Mouse (Mus musculus) ES-E14 (cell line): Measurements from ENCODE around the gene Fam19a3. TPM values are rescaled to one million over a fixed set of nuclear protein-coding genes. Genes with fewer than 3 reads are reported as not detected.
"Not testable (repeated sequence)": the region's sequence is repeated elsewhere in the genome, so short reads cannot be mapped to it uniquely, and the experiment has no call there.

Experiments
- DNase-seq: peaks from one replicate; pipeline ENCODE4 v3.0.0-alpha.2; 2013; ENCODE audit warnings: low read depth, low spot score
- H3K27ac ChIP-seq: 2 replicates; pipeline ENCODE4 v1.5.1; 2012; ENCODE audit warnings: low read depth, mild to moderate bottlenecking, low read length, moderate library complexity, mixed read lengths; ENCODE audit not compliant: poor library complexity, insufficient read depth, severe bottlenecking
- H3K36me3 ChIP-seq: 2 replicates; pipeline ENCODE4 v1.6.1; 2012; ENCODE audit warnings: mild to moderate bottlenecking, low read length, moderate library complexity, mixed read lengths; ENCODE audit not compliant: control insufficient read depth, poor library complexity, insufficient read depth, severe bottlenecking
- H3K4me1 ChIP-seq, 2 experiments: fragments of 150-350 bp in 1 of 2; sonication (generic) in 1 of 2; 2 replicates each; pipeline ENCODE4 v1.6.1; 2012; ENCODE audit warnings: low read length in 2 of 2, mild to moderate bottlenecking in 1 of 2, mixed read lengths in 1 of 2; ENCODE audit not compliant: control insufficient read depth in 2 of 2, insufficient read depth in 2 of 2, poor library complexity in 1 of 2
- H3K4me3 ChIP-seq, 2 experiments: fragments of 150-350 bp in 1 of 2; sonication (generic) in 1 of 2; 2 replicates each; pipeline ENCODE4 v1.5.1; 2012; ENCODE audit warnings: low read length in 2 of 2, low read depth in 1 of 2, mild to moderate bottlenecking in 1 of 2, mixed read lengths in 1 of 2; ENCODE audit not compliant: insufficient read depth in 1 of 2, poor library complexity in 1 of 2, severe bottlenecking in 1 of 2
- H3K9ac ChIP-seq: 2 replicates; pipeline ENCODE4 v1.6.1; 2012; ENCODE audit warnings: low read depth, mild to moderate bottlenecking, low read length, mixed read lengths; ENCODE audit not compliant: poor library complexity, insufficient read depth, severe bottlenecking
- H3K9me3 ChIP-seq: fragments of 150-350 bp; sonication (generic); 2 replicates; pipeline ENCODE4 v1.6.1; 2012; ENCODE audit warnings: low read depth, mild to moderate bottlenecking, low read length; ENCODE audit not compliant: control insufficient read depth, insufficient read depth
- CHD2 ChIP-seq: IDR thresholded peaks from 2 replicates; pipeline ENCODE4 v1.6.1; 2014; ENCODE audit warnings: mild to moderate bottlenecking, low read depth, low read length, inconsistent platforms
- HCFC1 ChIP-seq: IDR thresholded peaks from 2 replicates; pipeline ENCODE4 v1.6.1; 2012; ENCODE audit warnings: low read length, inconsistent platforms, borderline replicate concordance; ENCODE audit not compliant: insufficient read depth
- MAFK ChIP-seq: IDR thresholded peaks from 2 replicates; pipeline ENCODE4 v1.6.1; 2014; ENCODE audit warnings: mild to moderate bottlenecking, low read depth, low read length, inconsistent platforms; ENCODE audit not compliant: insufficient read depth
- ZC3H11A ChIP-seq: IDR thresholded peaks from 2 replicates; pipeline ENCODE4 v1.6.1; 2012; ENCODE audit warnings: low read depth, mild to moderate bottlenecking, inconsistent platforms, low read length, borderline replicate concordance
- ZNF384 ChIP-seq: IDR thresholded peaks from 2 replicates; pipeline ENCODE4 v1.6.1; 2012; ENCODE audit warnings: low read depth, low read length, inconsistent platforms
- in situ Hi-C, 2 experiments: fragments of 600-800 bp; cut with MboI; formaldehyde crosslinking; loops; one replicate each; pipeline ENCODE4 v1.15.1; 2025; ENCODE audit warnings: low sequenced_read_pairs in 2 of 2, inconsistent platforms in 1 of 2; ENCODE audit not compliant: unreplicated experiment in 2 of 2
- total RNA-seq: library from RNA; depleted of rRNA; stranded (reverse); fragments of 300-350 nt; gene quantifications from 2 replicates; pipeline ENCODE4 v1.2.3, GENCODE M21; 2012

The Fam19a3 gene
- total RNA-seq, 1 experiment = 0.13 TPM

GRCm38 (mm10) chr3:104769135-104769534 is 12.5 kb downstream of the Fam19a3 start:
- TF ChIP-seq MAFK = no peak
- no peak overlapping the region for H3K4me3 ChIP-seq
- H3K36me3 ChIP-seq = no peaks in the 10 kb centered on the region
- H3K27ac ChIP-seq = no peak overlapping the region
- no peak for DNase-seq
- no peaks in the 10 kb centered on the region for H3K4me1 ChIP-seq
- in situ Hi-C loops = loop anchor here in 1 of 2 experiments (25.0 kb wide), 1 partner anchor 293 kb away; the partner anchor contains the start of genes 4930564D02Rik and Cttnbp2nl
- no peak overlapping the region for H3K9ac ChIP-seq
- H3K9me3 ChIP-seq = no peaks in the 10 kb centered on the region

GRCm38 (mm10) chr3:104767716-104768115 is 13.9 kb downstream of the Fam19a3 start:
- in situ Hi-C loops = loop anchor here in 1 of 2 experiments (25.0 kb wide), 1 partner anchor 295 kb away; the partner anchor contains the start of genes 4930564D02Rik and Cttnbp2nl
- Histone ChIP-seq H3K9me3 (no peaks in the 10 kb centered on the region), H3K4me1 (no peaks in the 10 kb centered on the region), H3K9ac (no peak overlapping the region), H3K27ac (no peak overlapping the region), H3K36me3 (no peaks in the 10 kb centered on the region), H3K4me3 (no peak overlapping the region)
- TF ChIP-seq HCFC1 (no peak), ZC3H11A (no peak), ZNF384 (no peak), CHD2 (no peak), MAFK (no peak)
- no peak for DNase-seq

- in situ Hi-C loops = loop anchor here in 1 of 2 experiments (25.0 kb wide), 1 partner anchor 295 kb away; the partner anchor contains the start of genes 4930564D02Rik and Cttnbp2nl
- Histone ChIP-seq H3K4me3 (no peak overlapping the region), H3K9ac (no peak overlapping the region), H3K4me1 (no peaks in the 10 kb centered on the region), H3K36me3 (no peaks in the 10 kb centered on the region), H3K27ac (no peak overlapping the region), H3K9me3 (no peaks in the 10 kb centered on the region)
- DNase-seq = no peak
- no peak for TF ChIP-seq ZC3H11A
- TF ChIP-seq ZNF384 = no peak
- no peak for TF ChIP-seq HCFC1
- no peak for TF ChIP-seq MAFK
- TF ChIP-seq CHD2 = no peak
Observed at GRCm38 (mm10) chr3:104767141-104767540, 14.5 kb downstream of the Fam19a3 start.

DNA sequence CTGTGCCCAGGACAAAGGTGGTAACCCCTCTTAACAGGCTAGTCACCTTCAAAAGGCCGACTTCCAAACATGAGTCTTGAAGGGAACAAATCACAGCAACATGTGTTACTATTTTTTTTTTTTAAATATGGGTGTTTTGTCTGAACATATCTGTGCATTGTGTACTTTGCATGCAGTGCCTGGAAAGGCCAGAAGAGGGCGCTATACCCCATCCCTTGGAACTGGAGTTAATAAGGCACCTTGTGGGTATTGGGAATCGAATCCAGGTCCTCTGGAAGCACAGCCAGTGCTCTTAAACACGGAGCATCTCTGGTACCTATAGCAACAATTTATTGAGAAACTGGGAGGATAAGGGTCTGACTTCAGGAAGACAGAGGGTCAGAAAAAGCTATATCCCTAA is 16.6 kb downstream of the Fam19a3 start:
- no peak for TF ChIP-seq MAFK
- TF ChIP-seq HCFC1 = no peak
- no peak for TF ChIP-seq ZC3H11A
- TF ChIP-seq CHD2 = no peak
- TF ChIP-seq ZNF384 = peak; percentile 70
- no peaks in the 10 kb centered on the region for H3K9me3 ChIP-seq
- in situ Hi-C loops = loop anchor here in 1 of 2 experiments (25.0 kb wide), 1 partner anchor 297 kb away; the partner anchor contains the start of genes 4930564D02Rik and Cttnbp2nl
- no peak overlapping the region for H3K4me3 ChIP-seq
- H3K9ac ChIP-seq = no peak overlapping the region
- no peaks in the 10 kb centered on the region for H3K4me1 ChIP-seq
- DNase-seq = no peak
- no peaks in the 10 kb centered on the region for H3K36me3 ChIP-seq
- no peak overlapping the region for H3K27ac ChIP-seq

GRCm38 (mm10) chr3:104762103-104762863 is 19.4 kb downstream of the Fam19a3 start:
- in situ Hi-C loops = loop anchor here in 1 of 2 experiments (25.0 kb wide), 1 partner anchor 300 kb away; the partner anchor contains the start of genes 4930564D02Rik and Cttnbp2nl
- DNase-seq, H3K36me3 ChIP-seq, H3K27ac ChIP-seq, H3K4me1 ChIP-seq, H3K9ac ChIP-seq, H3K4me3 ChIP-seq, H3K9me3 ChIP-seq: not testable (repeated sequence)
